Mouse (Mus musculus): ENCODE measurements around the gene Pwwp2b. TPM values are rescaled to one million over a fixed set of nuclear protein-coding genes. Genes with fewer than 3 reads are reported as not detected.

Pwwp2b gene
- total RNA-seq, 2 experiments from 2014 or later, result 11.7 to 11.8 TPM

DNA sequence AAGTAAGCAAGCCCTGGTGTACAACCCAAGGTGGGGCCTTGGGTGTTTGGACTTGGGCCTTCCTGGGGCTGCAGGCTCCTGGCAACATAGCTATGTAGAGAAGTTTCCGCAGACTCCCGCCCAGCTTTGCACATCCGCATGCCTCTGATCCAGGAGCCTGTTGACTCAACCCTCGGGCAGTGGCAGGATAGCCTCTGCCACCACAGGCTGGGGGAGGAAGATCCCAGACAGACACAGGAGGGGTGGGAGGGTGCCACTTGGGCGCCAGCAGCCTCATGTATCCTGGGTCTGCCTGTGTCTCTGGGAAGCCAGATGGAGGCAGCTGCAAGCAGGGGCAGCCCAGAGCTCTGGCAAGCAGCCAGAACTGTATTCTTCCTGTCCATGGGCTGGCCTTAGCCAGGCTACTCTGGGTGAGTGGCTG, 3.6 kb downstream of the Pwwp2b start:
- no peak for DNase-seq (ENCODE audit: low spot score in 2 of 2)
- intact Hi-C loops (cut with DNase I), result no loop called here

DNA sequence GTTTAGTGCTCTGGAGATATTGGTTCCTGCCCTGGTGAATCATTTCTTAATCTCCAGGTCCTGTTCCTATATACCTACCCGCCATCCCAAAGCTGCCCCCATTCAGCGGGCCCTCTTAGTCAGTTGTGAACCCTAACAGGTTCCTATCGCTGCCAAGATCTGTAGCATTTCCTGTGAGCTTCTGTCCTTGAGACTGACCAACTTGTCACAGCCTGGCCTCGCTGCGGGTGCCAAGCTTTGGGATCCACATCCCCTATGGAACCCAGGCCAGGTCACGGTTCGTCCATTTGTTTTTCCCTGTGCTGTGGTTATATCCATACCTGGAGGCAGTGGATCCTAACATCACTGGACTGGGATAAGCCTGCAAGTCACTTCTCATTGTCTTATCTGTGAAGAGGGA, 4.3 kb downstream of the Pwwp2b start:
- DNase-seq (ENCODE audit: low spot score in 2 of 2), result no peak
- intact Hi-C loops (cut with DNase I), result no loop called here

DNA sequence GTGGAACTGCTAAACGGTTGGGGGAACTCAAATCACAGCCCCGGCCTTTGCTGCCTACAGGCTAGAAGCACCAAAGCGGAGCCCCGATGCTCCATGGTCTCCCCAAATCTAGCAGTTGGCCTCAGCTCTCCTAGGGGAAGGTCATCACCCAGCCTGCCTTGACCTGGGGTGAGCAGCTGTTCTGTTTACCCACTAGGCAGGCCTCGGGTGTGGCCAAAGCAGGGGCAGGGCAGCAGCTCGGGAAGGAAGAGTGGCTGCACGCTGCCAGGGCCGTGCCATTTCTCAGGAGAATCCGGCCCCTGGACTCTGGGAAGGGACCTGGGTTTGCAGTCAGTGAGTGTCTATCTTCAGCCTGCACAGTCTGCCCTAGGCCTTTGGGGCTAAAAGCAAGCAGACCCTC, 4.7 kb downstream of the Pwwp2b start:
- intact Hi-C loops (cut with DNase I), result no loop called here
- no peak for DNase-seq (ENCODE audit: low spot score in 2 of 2)

DNA sequence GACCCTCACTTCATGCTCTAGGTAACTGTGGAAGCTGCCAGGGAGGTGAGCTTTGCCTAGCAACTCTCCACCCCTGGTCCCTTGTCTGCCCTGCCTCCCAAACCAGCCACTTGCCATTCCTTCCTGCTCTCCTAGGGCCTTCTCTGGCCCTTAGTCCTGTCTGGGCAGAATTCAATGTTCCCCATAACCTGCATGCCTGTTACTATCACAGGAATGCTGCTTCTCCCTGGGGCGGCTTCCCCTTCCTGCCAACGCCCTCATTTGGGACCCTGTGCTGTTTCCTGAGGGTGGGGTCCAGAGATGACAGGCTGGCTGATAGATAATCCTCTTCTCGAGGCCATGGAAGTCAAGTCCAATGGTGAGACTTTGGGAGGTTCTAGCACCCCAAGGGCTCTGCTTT, 5.2 kb downstream of the Pwwp2b start:
- intact Hi-C loops (cut with DNase I), result no loop called here
- no peak for DNase-seq (ENCODE audit: low spot score in 2 of 2)

DNA sequence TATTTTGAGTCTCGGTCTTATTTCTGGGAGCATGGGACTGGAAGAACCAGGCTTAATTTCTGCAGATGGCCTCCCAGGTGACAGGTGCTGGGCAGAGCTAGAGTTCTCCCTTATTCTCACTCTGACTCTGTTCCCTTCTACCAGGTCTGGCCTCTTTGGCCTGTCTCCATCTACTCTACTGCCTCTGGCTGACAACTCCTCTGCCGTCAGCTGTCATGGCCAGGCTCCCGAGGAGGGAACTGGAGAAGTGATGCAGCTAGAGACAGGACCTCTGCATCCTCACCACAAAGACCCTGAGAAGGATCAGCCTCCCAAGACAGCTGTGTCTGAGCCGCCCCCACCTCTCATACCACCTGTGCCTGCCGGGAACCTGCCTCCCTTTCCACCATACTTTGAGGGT, 6.3 kb downstream of the Pwwp2b start:
- DNase-seq (ENCODE audit: low spot score in 2 of 2), result no peak
- intact Hi-C loops (cut with DNase I), result no loop called here

DNA sequence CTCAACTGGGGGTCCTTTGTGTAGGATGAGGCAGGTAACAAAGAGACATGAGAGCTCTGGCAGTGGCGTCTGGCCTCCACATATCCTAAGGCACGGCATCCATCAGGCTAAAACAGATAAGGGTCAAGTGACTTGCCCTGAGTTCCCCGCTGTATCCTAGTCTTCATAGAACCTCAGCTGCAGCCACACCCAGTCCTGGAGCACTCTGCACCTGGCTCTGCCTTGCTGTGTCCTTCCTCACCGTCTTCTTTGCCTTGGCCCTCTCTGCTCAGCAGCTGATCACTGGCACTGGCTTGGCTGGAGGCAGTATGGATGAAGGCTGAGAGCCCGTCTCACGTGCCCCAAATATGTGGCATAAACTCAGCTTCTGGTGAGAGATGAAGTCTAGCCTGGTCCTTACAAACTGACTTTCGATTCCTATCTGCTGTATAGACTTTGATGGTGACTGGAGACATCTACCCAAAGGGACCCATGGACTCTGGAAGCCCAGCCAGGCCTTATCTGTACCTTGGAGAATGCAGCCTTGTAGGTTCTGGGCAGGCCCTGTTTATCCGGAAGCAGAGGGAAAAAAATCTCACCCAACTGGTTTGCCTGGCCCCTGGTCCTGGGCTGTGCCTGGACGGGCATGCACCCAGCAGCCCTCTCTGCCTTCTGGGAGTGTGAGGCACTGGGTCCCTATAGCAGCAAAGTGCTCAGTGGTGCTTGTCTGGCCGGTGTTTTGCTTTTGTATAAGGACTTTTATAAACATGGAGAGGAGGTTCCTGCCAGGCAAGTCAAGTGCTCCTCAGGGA, 9.7 kb downstream of the Pwwp2b start:
- no peak for DNase-seq (ENCODE audit: low spot score in 2 of 2)
- intact Hi-C loops (cut with DNase I), result no loop called here

DNA sequence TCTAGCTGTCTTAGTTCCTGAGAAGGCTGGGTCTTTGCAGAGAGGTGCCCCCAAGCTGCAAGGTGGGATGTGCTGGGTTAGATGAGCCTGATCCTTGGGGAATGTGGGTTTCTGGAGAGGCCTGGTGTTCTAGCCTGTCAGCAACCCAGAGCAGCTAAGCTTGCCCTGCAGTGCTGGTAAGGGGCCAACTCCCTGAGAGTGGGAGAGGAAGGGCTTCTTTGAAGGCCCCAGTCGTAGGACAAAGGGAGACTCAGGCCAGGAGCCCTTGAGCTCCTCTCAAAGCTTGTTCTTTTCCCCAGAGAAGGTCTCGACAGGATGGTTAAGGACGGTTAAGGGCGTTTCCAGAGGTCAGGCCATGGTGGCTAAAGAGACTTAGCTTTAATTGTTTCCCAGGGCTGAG, 16.1 kb downstream of the Pwwp2b start:
- no peak for DNase-seq (ENCODE audit: low spot score in 2 of 2)
- intact Hi-C loops (cut with DNase I), result no loop called here

DNA sequence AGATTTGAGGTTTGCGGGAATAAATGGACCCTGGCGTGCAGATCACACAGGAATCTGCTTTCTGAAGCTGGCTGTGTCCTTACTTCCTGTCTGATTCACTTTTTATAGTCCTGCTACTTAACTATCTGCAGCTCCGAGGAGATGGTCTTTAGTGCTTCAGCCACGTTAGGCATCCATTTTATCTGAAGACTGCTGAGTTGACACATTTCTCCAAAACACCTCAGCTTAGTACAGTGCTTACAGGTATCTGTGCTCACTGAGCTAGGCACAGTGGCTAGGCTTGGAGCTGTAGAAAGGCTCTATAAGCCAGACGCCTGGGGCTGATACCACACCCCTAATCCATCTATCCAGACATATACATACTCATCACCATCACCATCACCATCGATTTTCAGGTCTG, 17.4 kb downstream of the Pwwp2b start:
- DNase-seq (ENCODE audit: low spot score in 2 of 2), result no peak
- intact Hi-C loops (cut with DNase I), result no loop called here

DNA sequence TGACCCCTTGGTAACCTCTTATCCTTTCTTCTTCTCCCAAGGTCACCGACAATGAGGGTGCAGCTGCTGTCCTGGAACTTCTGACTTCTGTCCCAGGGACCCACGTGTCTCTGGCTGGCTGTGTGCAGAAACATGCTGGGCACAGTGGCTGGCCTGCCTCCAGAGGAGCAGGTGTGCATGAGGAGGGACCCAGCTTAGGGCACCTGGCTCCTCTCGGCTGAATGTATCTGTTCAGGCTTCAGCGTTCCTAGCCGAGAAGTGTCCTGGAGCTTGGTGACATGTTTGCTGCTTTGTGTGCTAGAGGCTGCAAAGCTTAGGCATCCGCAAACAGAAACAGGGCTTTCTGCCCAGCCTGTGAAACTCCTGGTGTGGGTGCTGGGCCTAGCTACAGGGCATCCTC, 18.1 kb downstream of the Pwwp2b start:
- no peak for DNase-seq (ENCODE audit: low spot score in 2 of 2)
- intact Hi-C loops (cut with DNase I), result no loop called here

DNA sequence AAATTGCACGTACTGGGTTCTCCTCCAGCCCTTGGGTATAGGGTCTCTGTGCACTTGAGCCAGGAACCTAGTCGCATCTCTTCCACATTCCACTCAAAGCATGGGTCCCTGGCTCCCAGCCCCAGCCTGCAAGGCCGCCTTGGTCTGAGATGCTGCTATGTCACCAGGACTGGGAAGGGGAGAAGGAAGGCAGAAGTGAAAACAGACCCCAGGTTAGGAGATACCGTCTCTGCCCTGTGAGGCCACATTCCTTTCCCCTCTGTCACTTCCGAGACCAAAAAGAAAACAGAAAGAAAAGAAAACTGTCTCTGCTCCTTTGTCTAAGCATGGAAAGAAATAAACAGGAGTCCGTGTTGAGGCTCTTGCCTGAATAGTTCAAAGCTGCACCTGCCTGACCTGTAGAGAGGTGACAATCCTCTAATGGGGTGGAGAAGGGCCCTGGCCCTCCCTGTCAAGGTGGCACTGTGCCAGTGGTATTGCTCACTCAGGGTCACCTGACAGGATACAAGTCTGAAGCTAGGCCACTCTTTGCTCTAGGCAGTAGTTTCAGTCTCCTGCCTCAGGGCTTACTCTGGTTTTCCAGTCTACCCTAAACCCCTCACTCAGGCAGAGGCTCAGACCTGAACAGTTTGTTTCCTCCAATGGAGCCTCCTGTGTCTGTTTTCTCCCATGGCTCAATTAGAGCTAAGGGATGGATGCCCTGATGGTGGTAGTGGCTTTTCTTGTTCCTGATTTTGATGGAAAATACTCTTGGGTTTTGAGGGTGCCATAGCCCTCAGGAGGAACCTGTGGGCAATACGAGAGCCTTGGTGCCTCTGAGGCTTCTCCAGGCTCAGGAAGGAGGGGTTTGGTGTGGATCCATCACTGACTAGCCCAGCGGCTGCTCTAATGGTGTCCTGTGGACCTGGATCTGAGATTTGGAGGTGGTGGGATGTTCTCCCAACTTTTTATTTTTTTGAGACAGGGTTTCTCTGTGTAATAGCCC, 18.9 kb downstream of the Pwwp2b start:
- intact Hi-C loops (cut with DNase I), result no loop called here
- no peak for DNase-seq (ENCODE audit: low spot score in 2 of 2)

DNA sequence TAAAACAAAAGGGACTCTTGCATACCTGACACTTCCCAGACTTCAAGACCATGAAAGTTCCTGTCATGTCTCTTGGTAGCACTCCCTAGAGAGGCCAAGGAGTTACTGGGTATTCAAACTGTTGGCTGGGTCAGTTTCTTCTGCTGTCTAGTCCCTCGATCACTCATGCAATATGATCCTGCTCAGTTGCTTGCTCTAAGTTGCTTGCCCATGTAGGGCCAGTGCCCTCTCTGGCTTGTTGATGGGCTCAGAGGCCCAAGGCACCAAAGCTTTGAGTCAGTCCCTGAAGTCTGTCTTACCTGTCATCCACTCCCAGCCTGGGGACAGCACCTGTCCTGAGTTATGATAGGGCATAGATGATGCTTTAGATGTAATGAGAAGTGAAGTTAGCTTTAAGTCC, 22.5 kb downstream of the Pwwp2b start:
- intact Hi-C loops (cut with DNase I), result no loop called here
- no peak for DNase-seq (ENCODE audit: low spot score in 2 of 2)

DNA sequence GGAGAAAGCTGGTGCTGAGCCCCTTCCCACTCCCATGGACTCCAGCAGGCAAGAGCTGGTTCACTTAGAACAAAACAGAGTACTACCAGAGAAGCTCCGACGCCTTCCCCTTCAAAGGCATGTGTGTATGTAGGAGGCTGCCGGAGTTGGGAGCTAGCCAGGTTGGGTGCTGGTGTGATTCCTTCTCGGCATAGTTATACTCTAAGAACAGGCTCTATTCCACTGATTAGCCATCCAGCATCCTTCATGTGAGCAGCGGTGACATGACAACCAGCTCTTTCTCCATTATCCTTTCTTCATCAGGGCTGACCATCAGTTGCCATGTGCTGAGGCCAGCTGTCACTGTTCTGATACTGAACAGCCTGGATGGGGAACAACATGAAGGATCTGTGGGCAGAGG, 23.6 kb downstream of the Pwwp2b start:
- DNase-seq (ENCODE audit: low spot score in 2 of 2), result peak; percentile 73 to 79
- intact Hi-C loops (cut with DNase I), result no loop called here

DNA sequence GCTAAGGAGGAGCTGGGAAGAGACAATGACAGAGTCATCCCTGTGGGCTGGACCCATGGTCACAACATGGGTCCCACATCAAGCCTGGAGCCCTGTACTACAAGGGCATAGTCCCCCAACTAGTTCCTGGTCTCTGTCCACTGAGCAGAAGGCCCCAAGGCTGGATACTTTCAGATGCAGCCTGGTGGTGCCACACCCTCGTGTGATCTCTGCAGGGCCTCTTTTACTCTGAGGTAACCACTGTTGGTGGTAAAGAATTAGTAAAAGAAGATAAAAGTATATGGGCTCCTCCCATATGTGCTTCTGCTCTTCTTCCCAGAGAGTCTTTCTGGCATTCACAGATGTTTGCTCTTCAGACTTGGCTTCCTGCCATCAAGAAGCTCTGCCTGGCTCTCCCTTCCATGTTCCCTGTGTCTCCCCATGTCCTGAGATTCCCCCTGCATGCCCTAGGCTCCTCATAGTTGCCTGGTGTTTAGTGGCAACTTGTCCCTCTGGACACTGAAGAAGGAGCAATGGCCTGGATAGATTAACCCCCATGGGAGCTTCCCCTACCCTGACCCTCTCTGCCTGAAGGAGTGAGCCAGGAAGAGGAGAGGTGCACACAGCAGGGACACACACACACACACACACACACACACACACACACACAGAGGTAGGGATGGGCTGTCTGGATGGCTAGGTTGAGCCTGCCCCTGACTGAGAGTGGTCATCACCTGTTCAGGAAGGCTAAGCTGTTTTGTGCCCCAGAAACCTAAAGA, 24.5 kb downstream of the Pwwp2b start:
- intact Hi-C loops (cut with DNase I), result no loop called here

DNA sequence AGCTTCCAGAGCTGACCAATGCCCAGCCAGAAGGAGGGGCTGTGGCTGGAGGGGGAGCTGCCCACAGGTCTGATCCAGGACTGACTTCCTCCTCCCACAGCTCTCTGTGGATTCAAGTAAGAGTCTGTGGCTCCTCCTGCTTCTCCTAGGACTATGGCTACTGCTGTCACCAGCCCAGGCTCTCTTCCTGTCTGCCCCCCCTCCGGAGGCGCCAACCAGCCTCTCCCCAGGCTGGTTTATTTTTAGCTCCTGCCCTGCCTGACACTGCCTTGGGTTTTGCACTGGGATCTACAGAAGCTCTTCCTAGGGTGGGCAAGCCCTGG, 25.1 kb downstream of the Pwwp2b start:
- DNase-seq (ENCODE audit: low spot score in 2 of 2), result no peak
- intact Hi-C loops (cut with DNase I), result no loop called here

More for the DNA sequence above, 24.5 kb downstream of the Pwwp2b start:
- no peak for DNase-seq (ENCODE audit: low spot score in 2 of 2)

DNA sequence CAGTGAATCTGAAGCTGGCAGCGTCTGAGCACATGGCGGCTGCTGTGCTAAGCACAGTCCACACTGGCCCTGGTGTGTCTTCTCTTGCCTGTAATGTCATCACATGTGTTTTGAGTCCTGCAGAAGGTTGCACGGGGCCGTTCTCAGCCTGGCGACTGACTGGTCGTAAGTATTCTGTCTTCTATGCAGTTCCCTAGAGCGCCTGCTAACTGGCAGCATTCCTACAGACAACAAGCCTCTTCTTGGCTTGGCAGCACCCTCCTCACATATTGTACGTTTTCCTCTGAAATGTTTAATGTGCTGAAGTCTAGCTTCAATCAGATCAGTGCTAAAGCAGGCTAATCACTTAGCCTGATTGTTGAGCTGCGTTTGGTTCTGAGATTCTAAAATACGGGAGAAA, 27.3 kb downstream of the Pwwp2b start:
- intact Hi-C loops (cut with DNase I), result no loop called here
- DNase-seq (ENCODE audit: low spot score in 2 of 2), result peak; percentile 37 to 40

DNA sequence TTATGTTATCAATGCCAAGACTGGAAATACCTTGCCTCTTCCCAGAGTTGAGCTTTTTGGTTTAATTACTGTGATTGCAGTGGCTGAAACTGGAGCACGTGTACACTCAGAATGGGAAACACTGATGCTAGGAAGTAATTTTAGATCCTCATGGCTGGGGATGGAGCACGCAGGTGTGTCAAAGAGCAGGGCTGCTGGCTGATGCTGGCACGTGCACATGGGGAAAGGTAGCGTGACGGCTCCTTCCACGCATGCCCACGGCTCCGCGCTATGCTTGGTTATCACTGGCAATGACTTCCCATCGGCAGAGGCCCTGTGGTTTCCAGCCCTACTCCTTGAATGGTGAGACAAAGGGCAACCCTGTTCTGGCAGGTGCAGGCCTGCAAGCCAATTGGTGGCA, 27.9 kb downstream of the Pwwp2b start:
- intact Hi-C loops (cut with DNase I), result no loop called here
- no peak for DNase-seq (ENCODE audit: low spot score in 2 of 2)

DNA sequence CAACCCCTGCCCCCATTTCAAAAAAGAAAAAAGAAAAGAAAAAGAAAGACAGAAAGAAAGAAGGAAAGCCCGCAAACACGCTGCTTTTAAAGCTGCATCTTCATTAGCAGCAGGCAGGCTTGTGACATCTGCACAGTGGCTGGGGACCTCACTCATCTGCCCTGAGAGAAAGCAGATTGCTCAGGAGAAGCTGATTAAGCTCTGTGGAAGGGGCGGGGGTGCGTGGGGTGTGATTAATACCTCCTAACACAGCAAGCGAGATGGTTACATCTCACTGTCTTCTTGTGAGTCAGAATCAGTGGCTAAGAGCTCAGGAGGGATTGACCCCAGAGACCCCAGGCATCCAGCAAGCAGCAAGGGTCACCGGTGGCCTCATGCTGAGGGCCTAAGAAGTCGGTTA, 29.3 kb downstream of the Pwwp2b start:
- intact Hi-C loops (cut with DNase I), result no loop called here
- no peak for DNase-seq (ENCODE audit: low spot score in 2 of 2)

DNA sequence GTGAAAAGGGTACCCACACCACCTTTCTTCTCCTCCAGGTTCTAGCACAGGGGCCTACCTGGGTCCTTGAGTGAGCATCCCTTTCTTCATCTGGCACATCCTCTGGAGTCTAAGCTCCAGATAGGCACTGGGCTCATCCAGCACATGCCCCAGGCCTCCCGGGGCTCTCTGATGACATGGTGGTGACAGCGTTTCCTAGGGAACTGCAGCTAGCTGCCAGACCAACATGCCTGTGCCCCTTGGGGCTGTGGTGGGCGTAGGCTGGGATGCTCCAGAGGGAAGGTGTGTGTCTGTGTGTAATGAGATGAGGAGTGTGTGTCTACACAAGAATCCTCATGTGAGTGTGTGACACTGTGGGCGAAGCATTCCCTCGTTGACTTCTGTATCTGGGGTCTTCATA, 31.3 kb downstream of the Pwwp2b start:
- intact Hi-C loops (cut with DNase I), result no loop called here

DNA sequence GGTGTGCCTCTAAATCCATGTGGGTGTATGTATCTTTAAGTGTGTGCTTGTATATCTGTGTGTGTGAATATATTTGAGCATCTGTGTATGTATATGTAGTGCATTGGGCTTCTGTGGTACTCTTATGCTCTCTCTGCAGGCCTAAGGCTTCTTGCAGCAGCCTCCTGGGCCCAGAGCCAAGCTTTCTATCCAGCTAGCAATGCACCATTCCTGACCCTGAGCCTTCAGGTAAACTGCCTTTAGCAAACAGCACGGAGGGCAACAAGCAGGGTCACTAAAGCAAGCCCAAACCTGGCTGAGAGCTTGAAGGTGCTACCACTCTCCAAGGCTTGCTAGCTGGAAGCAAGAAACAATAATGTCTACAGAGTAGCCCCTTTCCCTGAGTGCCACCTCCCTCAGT, 31.8 kb downstream of the Pwwp2b start:
- intact Hi-C loops (cut with DNase I), result no loop called here
- no peak for DNase-seq (ENCODE audit: low spot score in 2 of 2)

More for the DNA sequence above, 31.3 kb downstream of the Pwwp2b start:
- DNase-seq (ENCODE audit: low spot score in 2 of 2), result no peak

DNA sequence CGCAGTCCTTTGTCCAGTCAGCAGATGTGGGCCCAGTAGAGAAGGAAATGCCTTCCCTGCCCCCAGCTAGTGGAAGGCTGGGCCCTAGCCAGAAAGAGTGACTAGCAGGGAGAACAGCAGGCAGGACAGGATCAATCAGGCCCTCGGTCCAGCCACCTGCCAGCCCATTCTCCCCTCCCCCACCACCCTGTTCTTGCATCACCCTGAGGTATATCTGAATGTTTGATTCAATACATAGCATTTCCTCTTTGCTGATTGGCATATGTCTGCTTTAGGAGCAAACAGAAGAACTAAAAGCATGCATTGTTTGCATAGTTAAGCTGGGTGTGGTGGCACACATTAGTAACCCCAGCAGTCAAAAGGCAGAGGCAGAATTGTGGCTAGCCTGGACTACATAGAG, 32.9 kb downstream of the Pwwp2b start:
- no peak for DNase-seq (ENCODE audit: low spot score in 2 of 2)
- intact Hi-C loops (cut with DNase I), result no loop called here
